Mouse (Mus musculus) midbrain, embryonic 13.5 days (tissue): ENCODE results near the gene Ifit1bl1. TPM values are rescaled to one million over a fixed set of nuclear protein-coding genes. Genes with fewer than 3 reads are reported as not detected.
"Not testable (repeated sequence)": the region's sequence is repeated elsewhere in the genome, so short reads cannot be mapped to it uniquely, and the experiment has no call there.

Experiments
- ATAC-seq: fragments of 200-750 bp; cut with Nextera tagmentation; 2 replicates; pipeline ENCODE4 v1.8.0; 2017; ENCODE audit warnings: mild to moderate bottlenecking, moderate TSS enrichment, moderate library complexity
- H3K27ac ChIP-seq: fragments of 300-500 bp; sonication (generic); 2 replicates; pipeline ENCODE4 v1.5.1; 2015; ENCODE audit warnings: inconsistent platforms, mild to moderate bottlenecking, moderate library complexity
- H3K27me3 ChIP-seq: fragments of 300-500 bp; sonication (generic); 2 replicates; pipeline ENCODE4 v1.6.1; 2015; ENCODE audit warnings: mild to moderate bottlenecking, inconsistent platforms
- H3K36me3 ChIP-seq: fragments of 300-500 bp; sonication (generic); 2 replicates; pipeline ENCODE4 v1.6.1; 2015; ENCODE audit warnings: mild to moderate bottlenecking, inconsistent platforms
- H3K4me1 ChIP-seq: fragments of 300-500 bp; sonication (generic); replicated peaks from 2 replicates; pipeline ENCODE4 v1.6.1; 2015; ENCODE audit warnings: inconsistent platforms
- H3K4me2 ChIP-seq: fragments of 300-500 bp; sonication (generic); replicated peaks from 2 replicates; pipeline ENCODE4 v1.6.1; 2015; ENCODE audit warnings: moderate library complexity, mild to moderate bottlenecking, inconsistent platforms
- H3K4me3 ChIP-seq: fragments of 300-500 bp; sonication (generic); replicated peaks from 2 replicates; pipeline ENCODE4 v1.5.1; 2015; ENCODE audit warnings: mild to moderate bottlenecking, inconsistent platforms
- H3K9ac ChIP-seq: fragments of 300-500 bp; sonication (generic); replicated peaks from 2 replicates; pipeline ENCODE4 v1.6.1; 2015; ENCODE audit warnings: mild to moderate bottlenecking, inconsistent platforms
- H3K9me3 ChIP-seq: fragments of 300-500 bp; sonication (generic); 2 replicates; pipeline ENCODE4 v1.6.1; 2016; ENCODE audit warnings: mild to moderate bottlenecking, inconsistent platforms
- WGBS: fragments of 180-500 bp; shearing (Covaris S2); methylation state at CpG from one replicate; pipeline ENCODE4 v1.1.7; 2015; 5-methylcytosine and 5-hydroxymethylcytosine counted together
- polyA plus RNA-seq: library from polyadenylated mRNA; unstranded; fragments of >200 nt; fragmentation: Nextera tagmentation; extraction: Ambion mirVana; gene quantifications from 2 replicates; pipeline ENCODE4 v1.2.1, GENCODE M21; 2015

Gene Ifit1bl1
- polyA plus RNA-seq, result 0.35 and 0.48 TPM in 2 replicates

DNA sequence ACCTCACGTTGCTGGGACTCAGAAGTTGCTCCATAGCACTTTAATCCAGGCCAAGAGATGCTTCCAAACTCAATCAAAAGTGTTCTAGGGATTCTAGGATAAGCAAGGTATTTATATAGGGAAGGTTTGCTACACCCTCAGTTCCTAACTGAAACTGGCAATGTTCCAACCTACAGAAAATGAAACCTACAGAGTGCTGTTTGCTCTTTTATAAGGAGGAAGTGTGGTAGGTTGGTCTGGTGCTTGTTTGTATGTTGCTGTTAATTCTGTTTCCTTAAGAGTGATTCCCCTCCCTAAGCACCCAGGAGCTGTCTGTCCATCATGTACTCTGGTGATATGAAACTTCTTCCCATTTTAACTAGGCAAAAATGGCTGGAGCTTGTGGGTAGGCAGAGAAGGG lies at the start of gene Ifit1bl1:
Gene Ifit1bl1 (minus strand): TSS at position 69 of the 400 bp plus-strand sequence.
- H3K27ac ChIP-seq, H3K27me3 ChIP-seq, ATAC-seq, H3K36me3 ChIP-seq, H3K4me2 ChIP-seq, H3K9me3 ChIP-seq, H3K9ac ChIP-seq, H3K4me3 ChIP-seq, H3K4me1 ChIP-seq: not testable (repeated sequence)
- WGBS, result 30% methylated on average over 1 of the region's 1 CpGs

DNA sequence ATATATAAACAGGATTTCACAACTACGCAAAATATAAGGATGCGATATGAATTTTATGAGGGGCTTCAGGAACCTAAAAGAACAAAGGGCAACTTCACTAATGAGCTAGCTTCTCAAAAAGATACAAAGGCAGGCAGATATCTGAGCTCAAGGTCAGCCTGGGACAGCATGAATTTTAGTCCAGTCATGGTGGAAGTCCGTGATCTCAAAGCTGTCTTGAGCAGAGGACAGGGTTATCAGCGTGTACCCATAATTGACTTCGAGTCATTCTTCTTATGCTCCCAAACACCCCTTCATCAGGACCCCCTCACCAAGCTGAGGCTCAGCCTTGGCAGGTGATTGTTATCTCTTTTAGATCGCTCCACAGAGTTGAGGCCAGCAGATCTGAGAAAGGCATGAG lies 49.2 kb upstream of the Ifit1bl1 start:
- no peak overlapping the region for H3K4me2 ChIP-seq
- 90% methylated on average over 6 of the region's 6 CpGs for WGBS
- ATAC-seq, result no peak

DNA sequence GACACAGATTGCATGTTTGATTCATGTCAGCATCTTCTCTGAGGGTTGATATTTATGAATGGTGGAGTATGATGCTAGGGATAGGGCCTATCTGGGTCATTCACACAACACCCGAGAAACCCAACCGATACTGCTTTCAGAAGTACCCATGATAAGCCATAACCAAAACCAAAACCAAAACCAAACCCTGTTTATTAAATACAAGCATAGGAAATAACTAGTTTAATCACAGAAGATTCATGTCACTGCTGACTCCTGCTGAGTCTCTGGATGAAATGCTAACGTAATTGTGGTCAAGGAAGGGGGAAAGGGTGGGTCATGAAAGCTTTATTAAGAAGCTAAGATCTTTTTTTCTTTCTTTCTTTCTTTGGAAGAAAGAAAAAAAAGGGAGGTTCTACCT lies 48.5 kb upstream of the Ifit1bl1 start:
- ATAC-seq, result no peak
- Histone ChIP-seq H3K27ac (no peak overlapping the region), H3K4me3 (no peak overlapping the region), H3K4me1 (no peaks in the 10 kb centered on the region), H3K9ac (no peak overlapping the region), H3K36me3 (no peaks in the 10 kb centered on the region), H3K4me2 (no peak overlapping the region), H3K9me3 (no peaks in the 10 kb centered on the region), H3K27me3 (no peaks in the 10 kb centered on the region)
- 89% methylated on average over 3 of the region's 3 CpGs for WGBS

More for the DNA sequence above, 49.2 kb upstream of the Ifit1bl1 start:
- no peaks in the 10 kb centered on the region for H3K27me3 ChIP-seq
- no peaks in the 10 kb centered on the region for H3K36me3 ChIP-seq
- no peak overlapping the region for H3K4me3 ChIP-seq
- H3K9me3 ChIP-seq, result no peaks in the 10 kb centered on the region
- H3K9ac ChIP-seq, result no peak overlapping the region
- H3K27ac ChIP-seq, result no peak overlapping the region
- no peaks in the 10 kb centered on the region for H3K4me1 ChIP-seq

DNA sequence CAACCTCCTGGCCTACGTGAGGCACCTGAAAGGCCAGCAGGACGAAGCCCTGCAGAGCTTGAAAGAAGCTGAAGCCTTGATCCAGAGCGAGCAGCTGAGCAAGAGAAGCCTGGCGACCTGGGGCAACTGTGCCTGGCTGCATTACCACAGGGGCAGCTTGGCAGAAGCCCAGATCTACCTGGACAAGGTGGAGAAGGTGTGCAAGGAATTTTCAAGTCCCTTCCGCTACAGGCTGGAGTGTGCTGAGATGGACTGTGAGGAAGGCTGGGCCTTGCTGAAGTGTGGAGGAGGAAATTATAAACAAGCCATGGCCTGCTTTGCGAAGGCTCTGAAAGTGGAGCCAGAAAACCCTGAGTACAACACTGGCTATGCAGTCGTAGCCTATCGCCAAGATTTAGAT lies 45.9 kb upstream of the Ifit1bl1 start:
- H3K9me3 ChIP-seq, H3K36me3 ChIP-seq, H3K27ac ChIP-seq, H3K4me2 ChIP-seq, H3K9ac ChIP-seq, H3K4me3 ChIP-seq, ATAC-seq, H3K27me3 ChIP-seq, H3K4me1 ChIP-seq: not testable (repeated sequence)
- 90% methylated on average over 8 of the region's 8 CpGs for WGBS

DNA sequence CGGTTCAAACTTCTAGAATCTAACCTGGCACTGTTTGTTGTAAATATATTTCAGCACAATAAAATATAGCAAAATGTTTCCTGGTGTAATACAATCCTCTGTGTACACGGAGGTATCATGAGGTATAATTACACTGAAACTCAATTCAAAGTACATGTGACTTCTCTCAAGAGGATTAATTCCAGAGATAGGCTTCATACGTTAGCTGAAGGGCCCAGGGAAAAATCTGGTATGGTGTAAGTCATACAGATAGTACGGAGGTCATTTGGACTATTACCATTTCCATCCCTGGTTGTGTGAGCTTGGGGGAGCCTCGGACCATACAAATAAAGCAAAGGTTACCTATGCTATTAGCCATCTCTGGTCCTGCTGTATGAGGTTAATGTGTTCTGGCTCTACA lies 40.9 kb upstream of the Ifit1bl1 start:
- no peak overlapping the region for H3K9ac ChIP-seq
- no peak for ATAC-seq
- no peaks in the 10 kb centered on the region for H3K4me1 ChIP-seq

DNA sequence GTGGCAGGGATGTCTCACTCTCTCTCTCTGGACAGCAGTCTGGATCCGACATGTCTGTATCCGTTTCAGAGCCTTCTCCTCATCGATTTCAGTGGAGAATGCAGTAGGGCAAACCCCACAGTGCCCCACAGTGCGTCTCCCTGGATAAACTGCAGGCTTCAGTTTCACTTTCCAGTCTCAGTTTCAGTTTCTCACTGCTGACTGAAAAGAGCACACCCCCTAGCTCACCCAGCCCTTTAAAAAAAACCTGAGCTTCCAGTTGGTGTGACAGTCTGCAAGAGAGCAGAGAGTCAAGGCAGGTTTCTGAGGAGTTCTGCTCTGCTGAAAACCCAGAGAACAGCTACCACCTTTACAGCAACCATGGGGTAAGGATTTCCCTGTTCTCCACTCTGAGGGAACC lies 38.9 kb upstream of the Ifit1bl1 start, which contains the start of the genes Ifit1bl2 and Ifit1:
Gene Ifit1bl2 (minus strand): TSS at position 121 of the 400 bp plus-strand sequence.
Gene Ifit1 (plus strand): TSS at position 249 of the 400 bp plus-strand sequence.
- Histone ChIP-seq H3K27me3 (no peaks in the 10 kb centered on the region), H3K4me3 (no peak within 1 kb of the TSS), H3K9me3 (no peaks in the 10 kb centered on the region), H3K36me3 (no peaks in the 10 kb centered on the region), H3K4me2 (no peak within 1 kb of the TSS), H3K27ac (no peak within 1 kb of the TSS), H3K4me1 (no peaks in the 10 kb centered on the region), H3K9ac (no peak within 1 kb of the TSS)
- WGBS, result 69% methylated on average over 4 of the region's 4 CpGs
- ATAC-seq, result no peak

More for the DNA sequence above, 40.9 kb upstream of the Ifit1bl1 start:
- no peak overlapping the region for H3K4me3 ChIP-seq
- no peaks in the 10 kb centered on the region for H3K9me3 ChIP-seq
- H3K4me2 ChIP-seq, result no peak overlapping the region
- no peaks in the 10 kb centered on the region for H3K36me3 ChIP-seq
- no peaks in the 10 kb centered on the region for H3K27me3 ChIP-seq
- no peak overlapping the region for H3K27ac ChIP-seq
- 86% methylated on average over 5 of the region's 5 CpGs for WGBS

DNA sequence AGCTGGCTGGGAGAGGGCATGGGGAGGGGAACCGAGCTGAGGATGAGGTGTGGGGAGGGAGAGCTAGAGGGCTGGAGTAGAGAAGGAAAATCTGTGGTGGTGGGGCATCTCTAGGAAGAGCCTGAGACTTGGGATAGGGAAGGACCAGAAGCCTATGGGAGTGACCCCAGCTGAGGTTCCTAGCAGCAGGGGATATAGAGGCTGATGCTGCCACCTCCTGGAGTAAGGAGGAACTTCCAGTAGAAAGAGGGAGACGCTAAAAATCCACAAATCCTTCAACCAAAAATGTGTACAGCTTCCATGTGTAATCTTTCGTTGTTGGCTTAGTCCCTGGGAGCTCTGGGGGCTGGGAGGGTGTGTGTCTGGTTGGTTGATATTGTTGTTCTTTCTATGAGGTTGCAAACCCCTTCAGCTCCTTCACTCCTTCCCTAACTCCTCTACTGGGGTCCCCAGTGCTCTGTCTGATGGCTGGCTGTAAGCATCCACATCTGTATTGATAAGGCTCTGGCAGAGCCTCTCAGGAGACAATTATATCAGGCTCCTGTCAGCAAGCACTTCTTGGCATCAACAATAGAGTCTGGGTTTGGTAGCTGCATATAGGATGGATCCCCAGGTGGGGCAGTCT lies 35.3 kb upstream of the Ifit1bl1 start:
- peak; percentile 82; the same call in 1 of the 2 replicates for ATAC-seq
- Histone ChIP-seq H3K27ac (no peak overlapping the region), H3K9me3 (no peaks in the 10 kb centered on the region), H3K27me3 (no peaks in the 10 kb centered on the region), H3K36me3 (no peaks in the 10 kb centered on the region), H3K4me1 (no peaks in the 10 kb centered on the region), H3K4me2 (no peak overlapping the region), H3K4me3 (no peak overlapping the region), H3K9ac (no peak overlapping the region)
- 13% methylated on average over 3 of the region's 3 CpGs for WGBS

DNA sequence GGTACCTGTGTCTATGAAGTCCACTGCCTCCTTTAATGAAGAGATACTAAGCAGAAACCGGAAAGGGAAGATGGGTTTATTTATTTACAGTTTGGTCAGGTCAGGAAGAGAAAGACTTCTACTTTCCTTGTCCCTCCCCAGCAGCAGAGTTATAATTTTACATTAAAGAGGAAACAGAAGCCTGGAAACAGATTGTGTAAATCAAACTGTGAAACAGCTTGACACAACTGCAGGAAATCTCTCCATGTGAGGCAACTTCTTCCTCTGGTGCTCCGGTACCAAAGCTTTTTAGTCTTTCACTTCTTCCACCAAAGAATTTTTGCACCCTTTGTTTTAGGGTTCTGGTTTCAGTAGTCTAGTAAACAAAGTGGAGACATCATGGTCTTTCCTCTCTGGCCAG lies 31.7 kb upstream of the Ifit1bl1 start:
- Histone ChIP-seq H3K27ac (no peak overlapping the region), H3K4me2 (no peak overlapping the region), H3K9ac (no peak overlapping the region), H3K4me1 (no peaks in the 10 kb centered on the region), H3K27me3 (no peaks in the 10 kb centered on the region), H3K9me3 (no peaks in the 10 kb centered on the region), H3K36me3 (no peaks in the 10 kb centered on the region), H3K4me3 (no peak overlapping the region)
- ATAC-seq, result no peak
- WGBS, result 88% methylated on average over 2 of the region's 2 CpGs

DNA sequence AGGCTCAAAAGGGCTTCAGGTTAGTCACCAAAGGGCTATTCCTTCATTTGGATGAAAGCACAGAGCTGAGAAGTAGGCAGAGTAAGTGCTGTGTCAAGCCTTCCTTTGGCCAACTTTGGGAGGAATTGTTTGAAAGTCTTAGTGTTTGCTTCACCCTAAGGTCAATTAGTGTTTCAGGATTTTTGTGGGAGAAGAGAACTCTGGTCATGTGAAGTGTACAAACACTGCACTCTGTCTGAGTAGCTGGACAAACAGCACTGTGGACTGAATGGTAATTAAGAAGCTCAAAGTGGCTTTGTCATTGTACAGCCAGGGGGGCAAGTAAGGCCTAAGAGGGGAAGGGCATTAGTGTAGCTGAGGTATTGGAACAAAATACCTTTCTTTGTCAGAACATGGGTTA lies 29.7 kb upstream of the Ifit1bl1 start:
- H3K27me3 ChIP-seq, result no peaks in the 10 kb centered on the region
- H3K27ac ChIP-seq, result no peak overlapping the region
- H3K36me3 ChIP-seq, result no peaks in the 10 kb centered on the region
- H3K4me2 ChIP-seq, result no peak overlapping the region
- no peak overlapping the region for H3K4me3 ChIP-seq
- no peak overlapping the region for H3K9ac ChIP-seq
- no peaks in the 10 kb centered on the region for H3K4me1 ChIP-seq
- no peaks in the 10 kb centered on the region for H3K9me3 ChIP-seq
- ATAC-seq, result no peak

DNA sequence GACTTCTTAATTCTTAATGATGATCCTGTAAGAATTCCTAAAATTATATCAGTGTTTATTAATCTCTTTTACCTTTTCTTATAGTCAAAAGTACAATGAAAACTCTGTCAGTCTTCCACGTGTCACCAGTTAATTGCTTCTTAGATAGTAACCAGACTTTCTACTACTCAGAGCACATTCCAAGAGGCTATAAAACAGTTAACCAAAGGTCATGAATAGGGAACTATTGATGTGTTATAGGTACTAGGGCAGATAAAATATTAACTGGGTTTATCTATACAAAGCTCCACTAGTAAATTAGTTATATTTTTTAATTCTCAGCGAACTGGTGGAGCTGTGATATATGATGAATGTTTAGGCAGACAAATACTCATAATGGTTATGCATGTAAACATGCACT lies 25.7 kb upstream of the Ifit1bl1 start:
- WGBS, result 75% methylated on average over 2 of the region's 2 CpGs
- no peak for ATAC-seq

DNA sequence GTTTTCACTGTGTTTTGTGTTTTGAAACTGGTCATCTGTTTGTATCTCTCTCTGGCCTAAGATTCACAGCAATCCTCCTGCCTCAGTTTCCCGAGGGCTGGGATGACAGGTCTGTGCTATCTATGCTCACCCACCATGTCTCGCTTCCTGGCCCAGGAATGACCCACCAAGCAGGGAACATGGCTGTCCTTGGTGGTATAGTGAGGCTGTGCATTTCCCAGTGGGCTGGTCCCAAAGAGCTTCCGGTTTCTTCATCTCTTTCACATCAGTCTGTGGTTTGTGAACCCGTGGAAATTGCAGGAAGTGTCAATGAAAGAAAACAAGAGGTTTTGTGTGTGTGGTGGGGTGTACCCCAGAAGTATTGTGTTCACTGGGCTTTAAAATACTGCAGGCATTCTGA lies 22.9 kb upstream of the Ifit1bl1 start:
- Histone ChIP-seq H3K4me1 (no peaks in the 10 kb centered on the region), H3K9me3 (no peaks in the 10 kb centered on the region), H3K4me3 (no peak overlapping the region), H3K4me2 (no peak overlapping the region), H3K36me3 (no peaks in the 10 kb centered on the region), H3K27me3 (no peaks in the 10 kb centered on the region), H3K27ac (no peak overlapping the region), H3K9ac (no peak overlapping the region)
- no peak for ATAC-seq
- WGBS, result 87% methylated on average over 4 of the region's 4 CpGs

More for the DNA sequence above, 25.7 kb upstream of the Ifit1bl1 start:
- Histone ChIP-seq H3K27me3 (no peaks in the 10 kb centered on the region), H3K9me3 (no peaks in the 10 kb centered on the region), H3K4me3 (no peak overlapping the region), H3K27ac (no peak overlapping the region), H3K4me1 (no peaks in the 10 kb centered on the region), H3K9ac (no peak overlapping the region), H3K36me3 (no peaks in the 10 kb centered on the region), H3K4me2 (no peak overlapping the region)

DNA sequence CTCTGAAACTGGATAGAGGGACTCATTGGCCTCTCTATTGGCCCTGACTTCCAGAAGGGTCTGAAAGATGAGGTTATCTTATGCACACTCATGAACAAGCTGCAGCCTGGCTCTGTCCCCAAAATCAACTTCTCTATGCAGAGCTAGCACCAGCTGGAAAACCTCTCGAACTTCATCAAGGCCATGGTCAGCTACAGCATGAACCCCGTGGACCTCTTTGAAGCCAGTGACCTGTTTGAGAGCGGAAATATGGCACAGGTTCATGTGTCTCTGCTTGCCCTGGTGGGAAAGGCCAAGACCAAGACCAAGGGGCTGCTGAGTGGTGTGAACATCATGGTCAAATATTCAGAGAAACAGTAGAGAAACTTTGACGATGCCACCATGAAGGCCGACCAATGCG lies 22.0 kb upstream of the Ifit1bl1 start:
- no peak overlapping the region for H3K27ac ChIP-seq
- no peak for ATAC-seq
- H3K36me3 ChIP-seq, result no peaks in the 10 kb centered on the region
- H3K9ac ChIP-seq, result no peak overlapping the region
- no peak overlapping the region for H3K4me2 ChIP-seq
- no peaks in the 10 kb centered on the region for H3K27me3 ChIP-seq
- no peaks in the 10 kb centered on the region for H3K4me1 ChIP-seq
- no peak overlapping the region for H3K4me3 ChIP-seq
- H3K9me3 ChIP-seq, result no peaks in the 10 kb centered on the region
- WGBS, result 94% methylated on average over 6 of the region's 6 CpGs

DNA sequence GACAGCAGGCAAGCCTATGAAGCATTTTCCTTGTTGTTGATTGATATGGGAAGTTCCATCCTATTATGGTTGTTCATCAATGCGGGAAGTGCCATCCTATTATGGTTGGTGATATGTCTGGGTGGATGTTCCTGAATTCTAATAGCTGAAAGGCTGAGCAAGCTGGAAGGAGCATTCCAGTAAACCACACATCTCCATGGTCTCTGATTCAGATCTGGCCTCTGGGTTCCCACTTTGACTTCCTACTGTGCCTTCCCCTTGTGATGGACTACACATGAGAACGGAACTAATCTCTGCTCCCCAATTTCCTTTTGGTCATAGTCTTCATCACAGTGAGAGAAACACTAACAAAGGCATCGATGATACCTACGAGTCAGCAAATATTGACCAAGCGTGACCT lies 19.1 kb upstream of the Ifit1bl1 start:
- 93% methylated on average over 5 of the region's 5 CpGs for WGBS
- Histone ChIP-seq H3K27ac (no peak overlapping the region), H3K27me3 (no peaks in the 10 kb centered on the region), H3K36me3 (no peaks in the 10 kb centered on the region), H3K9me3 (no peaks in the 10 kb centered on the region), H3K4me3 (no peak overlapping the region), H3K4me1 (no peaks in the 10 kb centered on the region), H3K9ac (no peak overlapping the region), H3K4me2 (no peak overlapping the region)
- no peak for ATAC-seq
